Mouse (Mus musculus) olfactory bulb, adult 2 months (tissue): ENCODE measurements around the gene Mesp2. TPM values are rescaled to one million over a fixed set of nuclear protein-coding genes. Genes with fewer than 3 reads are reported as not detected.

Source experiments
- H3K27ac ChIP-seq: fragments of 200-500 bp; 2 replicates; pipeline ENCODE4 v1.5.1; 2012; ENCODE audit warnings: low read depth, low read length; ENCODE audit not compliant: insufficient read depth
- H3K4me1 ChIP-seq: fragments of 200-500 bp; 2 replicates; pipeline ENCODE4 v1.6.1; 2012; ENCODE audit warnings: low read length; ENCODE audit not compliant: control insufficient read depth, insufficient read depth
- H3K4me3 ChIP-seq: fragments of 200-500 bp; 2 replicates; pipeline ENCODE4 v1.5.1; 2012; ENCODE audit warnings: mild to moderate bottlenecking, low read depth, low read length, moderate library complexity; ENCODE audit not compliant: insufficient read depth
- CTCF ChIP-seq: fragments of 200-500 bp; IDR thresholded peaks from 2 replicates; pipeline ENCODE4 v1.5.1; 2012; ENCODE audit warnings: low read depth, mild to moderate bottlenecking, low read length, moderate library complexity; ENCODE audit not compliant: insufficient read depth
- POLR2A ChIP-seq: fragments of 200-500 bp; IDR thresholded peaks from 2 replicates; pipeline ENCODE4 v1.6.1; 2012; ENCODE audit warnings: mild to moderate bottlenecking, low read depth, low read length, moderate library complexity; ENCODE audit not compliant: insufficient read depth
- WGBS: fragments of 180-500 bp; shearing (Covaris S2); methylation state at CpG from one replicate; pipeline ENCODE4 v1.1.7; 2018; 5-methylcytosine and 5-hydroxymethylcytosine counted together
- polyA plus RNA-seq: library from polyadenylated mRNA; stranded (reverse); fragments of >200 nt; gene quantifications from 2 replicates; pipeline ENCODE4 v1.2.4, GENCODE M21; 2012; ENCODE audit warnings: low replicate concordance; ENCODE audit not compliant: missing spikeins, insufficient read depth, insufficient read length

Mesp2 gene
- polyA plus RNA-seq, 1 experiment = not detected

- Histone ChIP-seq H3K4me1 (peaks cover 7% of the 10 kb centered on the region; the same call in 1 of the 2 replicates), H3K4me3 (peak overlapping the region; percentile 24; the same call in 1 of the 2 replicates), H3K27ac (no peak overlapping the region)
- TF ChIP-seq CTCF (no peak), POLR2A (no peak)
- 22% methylated on average over 53 of the region's 53 CpGs for WGBS
These were observed 37.2 kb downstream of the Mesp2 start for GRCm38 (mm10) chr7:79847456-79848451.

DNA sequence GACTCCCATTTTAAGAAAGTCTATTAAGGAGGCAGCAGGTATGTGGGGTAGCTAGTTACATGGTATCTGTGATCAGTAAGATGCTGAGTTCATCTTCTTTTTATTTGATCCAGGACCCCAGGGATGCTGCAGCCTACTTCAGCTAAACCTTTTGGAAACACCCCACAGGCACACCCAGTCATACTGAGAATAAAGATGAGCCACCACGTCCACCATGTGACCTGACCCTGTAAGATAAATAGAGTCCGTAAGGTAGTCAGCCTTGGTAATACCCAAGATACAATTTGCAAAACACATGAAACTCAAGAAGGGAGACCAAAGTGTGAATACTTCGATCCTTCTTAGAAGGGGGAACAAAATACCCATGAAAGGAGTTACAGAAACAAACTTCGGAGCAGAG is 45.8 kb downstream of the Mesp2 start:
- TF ChIP-seq CTCF (no peak), POLR2A (no peak)
- H3K4me1 ChIP-seq = no peaks in the 10 kb centered on the region
- WGBS = 88% methylated on average over 4 of the region's 4 CpGs
- no peak overlapping the region for H3K4me3 ChIP-seq
- H3K27ac ChIP-seq = no peak overlapping the region

- WGBS = 83% methylated on average over 11 of the region's 11 CpGs
- no peak overlapping the region for H3K27ac ChIP-seq
- H3K4me1 ChIP-seq = peaks cover 4% of the 10 kb centered on the region; the same call in 1 of the 2 replicates
- TF ChIP-seq CTCF = no peak
- no peak for TF ChIP-seq POLR2A
- H3K4me3 ChIP-seq = no peak overlapping the region
These were observed 47.8 kb downstream of the Mesp2 start for GRCm38 (mm10) chr7:79858202-79858934.

DNA sequence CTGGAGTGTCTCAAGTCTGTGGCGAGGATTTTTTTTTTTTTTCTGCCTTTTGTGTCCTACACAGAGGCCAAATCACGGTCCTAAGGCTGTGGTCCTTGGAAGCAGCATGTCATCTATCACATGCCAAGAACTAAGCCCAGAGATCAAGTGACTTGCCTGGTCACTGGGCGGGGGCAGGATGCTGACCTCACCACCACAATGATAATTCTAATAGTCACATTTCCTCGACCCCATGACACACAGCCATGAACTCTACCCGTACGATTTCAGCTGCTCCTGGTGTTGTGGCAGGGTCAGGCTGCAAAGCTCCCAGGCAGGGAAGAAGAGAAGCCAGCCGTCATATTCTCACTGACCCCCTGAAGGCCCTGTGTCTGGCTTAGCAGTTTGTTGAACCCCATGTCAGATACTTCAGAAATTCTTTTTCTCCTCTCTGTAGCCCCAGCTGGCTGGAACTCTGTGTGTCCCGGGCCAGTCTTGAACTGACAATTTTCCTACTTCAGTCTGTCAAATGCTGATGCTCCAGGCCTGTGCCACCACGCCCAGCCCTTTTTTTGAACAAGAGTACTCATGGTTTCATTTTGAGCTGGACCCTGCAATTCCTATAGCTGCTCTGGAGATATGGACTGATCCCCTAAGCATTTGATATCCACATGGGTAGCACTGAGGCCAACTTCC is 48.6 kb downstream of the Mesp2 start:
- Histone ChIP-seq H3K4me3 (no peak overlapping the region), H3K4me1 (peaks cover 4% of the 10 kb centered on the region; the same call in 1 of the 2 replicates), H3K27ac (no peak overlapping the region)
- WGBS = 86% methylated on average over 9 of the region's 9 CpGs
- TF ChIP-seq POLR2A = no peak
- no peak for TF ChIP-seq CTCF

DNA sequence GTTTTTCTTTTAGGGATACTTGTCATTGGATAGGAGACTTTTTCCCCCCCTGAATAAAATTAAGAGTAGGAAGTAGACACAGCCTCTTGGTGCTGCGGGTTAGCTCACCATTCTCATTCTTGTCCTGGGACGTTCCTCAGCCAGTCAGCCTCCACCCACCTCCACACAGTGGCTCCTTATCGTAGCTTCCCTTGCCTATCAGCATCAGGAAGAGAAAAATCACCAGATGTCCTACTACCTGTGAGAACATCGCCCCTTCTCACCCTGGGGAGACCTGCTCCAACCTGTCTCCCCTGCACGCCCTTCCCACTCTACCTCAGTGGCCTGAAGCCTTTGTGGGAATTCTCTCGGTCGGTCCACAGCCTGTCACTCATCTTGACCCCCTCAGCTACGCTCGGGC is 50.3 kb downstream of the Mesp2 start, which contains the start of gene Anpep:
Gene Anpep (minus strand): TSS at position 249 of the 400 bp plus-strand sequence.
- no peak within 1 kb of the TSS for H3K27ac ChIP-seq
- WGBS = 89% methylated on average over 9 of the region's 9 CpGs
- TF ChIP-seq POLR2A = no peak
- H3K4me1 ChIP-seq = peaks cover 4% of the 10 kb centered on the region; the same call in 1 of the 2 replicates
- H3K4me3 ChIP-seq = no peak within 1 kb of the TSS

DNA sequence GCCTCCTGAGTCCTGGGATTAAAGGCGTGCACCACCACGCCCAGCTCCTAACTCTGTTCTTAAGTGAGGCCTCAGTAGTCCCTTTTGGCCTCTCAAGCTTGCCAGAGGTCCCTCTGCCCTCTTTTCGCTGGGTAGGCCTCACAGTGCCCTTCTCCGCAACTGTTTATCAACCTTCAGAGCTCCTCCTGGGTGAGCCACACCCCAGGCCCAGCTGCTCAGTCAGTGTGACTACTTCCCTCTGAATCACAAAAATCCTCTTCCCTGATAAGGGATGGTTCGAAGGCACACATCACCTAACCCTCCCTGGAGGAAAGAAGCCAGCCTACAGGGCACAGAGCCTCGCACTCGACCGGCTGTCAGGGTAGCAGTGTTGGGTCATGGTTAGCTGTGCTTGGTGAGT is 51.3 kb downstream of the Mesp2 start:
- 90% methylated on average over 8 of the region's 8 CpGs for WGBS
- peaks cover 4% of the 10 kb centered on the region; the same call in 1 of the 2 replicates for H3K4me1 ChIP-seq

More for the DNA sequence above, 51.3 kb downstream of the Mesp2 start:
- TF ChIP-seq CTCF = no peak
- TF ChIP-seq POLR2A = no peak
- H3K27ac ChIP-seq = no peak overlapping the region
- no peak overlapping the region for H3K4me3 ChIP-seq

Other genes starting within 250 kb of the Mesp2 start
- not detected in 2 replicates for gene Rhcg, start 193.1 kb upstream of the Mesp2 start, polyA plus RNA-seq
- not detected in 2 replicates for gene Ticrr, start 150.5 kb upstream of the Mesp2 start, polyA plus RNA-seq
- gene Kif7, start 95.0 kb upstream of the Mesp2 start, polyA plus RNA-seq = not detected in 2 replicates
- not detected in 2 replicates for gene Plin1, start 77.8 kb upstream of the Mesp2 start, polyA plus RNA-seq
- gene Pex11a, start 67.6 kb upstream of the Mesp2 start, polyA plus RNA-seq = not detected in 2 replicates
- not detected in 2 replicates for gene Wdr93, start 67.6 kb upstream of the Mesp2 start, polyA plus RNA-seq
- not detected in 2 replicates for gene Mesp1, start 16.9 kb upstream of the Mesp2 start, polyA plus RNA-seq
- gene Anpep, start 50.3 kb downstream of the Mesp2 start, polyA plus RNA-seq = not detected in 2 replicates
- not detected in 2 replicates for gene Ap3s2, start 109.9 kb downstream of the Mesp2 start, polyA plus RNA-seq
- gene Arpin, start 124.6 kb downstream of the Mesp2 start, polyA plus RNA-seq = not detected in 2 replicates
- gene Zfp710, start 214.1 kb downstream of the Mesp2 start, polyA plus RNA-seq = not detected in 2 replicates